Comparison of ENCODE assay signal across 12 mouse cellular contexts in the genomic region with DNA sequence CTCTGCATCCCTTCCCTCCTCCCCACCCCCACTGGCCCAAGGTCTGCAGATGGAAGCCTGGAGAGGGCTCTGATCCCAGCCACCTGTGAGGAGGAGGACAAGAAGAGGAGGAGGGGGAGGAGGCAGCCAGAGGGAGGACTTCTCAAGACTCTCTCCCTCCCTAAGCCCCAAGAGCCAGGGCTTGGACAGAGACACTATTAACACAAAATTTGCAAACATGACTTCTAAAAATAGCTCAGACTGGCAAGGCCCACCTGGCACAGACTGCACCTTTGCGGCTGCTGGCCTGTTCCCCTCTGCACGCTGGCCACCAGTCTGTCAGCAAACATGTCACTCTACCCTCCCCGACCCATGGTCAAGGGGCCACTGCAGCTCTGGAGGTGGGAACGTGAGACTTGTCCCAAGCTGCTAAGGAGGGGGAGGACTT. TPM values are rescaled to one million over a fixed set of nuclear protein-coding genes. Genes with fewer than 3 reads are reported as not detected.
DNase-seq lines count a peak whose midpoint lies in the region; ATAC-seq and TF ChIP-seq lines count a peak whose summit lies in the region.
"Had no signal": no experiment of that assay in that cellular context is flagged by ENCODE, and none has a peak within 500 bp of the region (broad histone marks: within the 10 kb centered on the region; RNA-seq: fewer than 3 reads in every experiment).

No protein-coding gene starts in this region.

- H3K27me3 ChIP-seq in kidney, embryonic 14.5 days (ENCODE audit: control insufficient read depth, insufficient read depth, low read length): no peaks in the 10 kb centered on the region; the same call in 1 of the 2 replicates
- no peaks in the 10 kb centered on the region; the same call in 1 of the 2 replicates for H3K27me3 ChIP-seq in thymus, adult 2 months (ENCODE audit: control insufficient read depth, insufficient read depth, low read length)
- H3K27me3 ChIP-seq: neural tube, embryonic 12.5 days had no signal

- no peak overlapping the region for H3K4me3 ChIP-seq in kidney, embryonic 14.5 days (ENCODE audit: low read length)
- no peak overlapping the region for H3K4me3 ChIP-seq in thymus, adult 2 months (ENCODE audit: control insufficient read depth, insufficient read depth, low read length)
- H3K4me3 ChIP-seq: liver, embryonic 13.5 days; midbrain, embryonic 13.5 days; neural tube, embryonic 12.5 days had no signal

- WGBS in kidney, embryonic 14.5 days: 12% methylated on average over 4 of the region's 4 CpGs
- 62% methylated on average over 4 of the region's 4 CpGs for WGBS in thymus, adult 2 months

- peaks cover 20% of the 10 kb centered on the region for H3K4me1 ChIP-seq in kidney, embryonic 14.5 days (ENCODE audit: control insufficient read depth, insufficient read depth, low read length)
- H3K4me1 ChIP-seq in thymus, adult 2 months (replicated peaks; ENCODE audit: control insufficient read depth, insufficient read depth, low read length): no peaks in the 10 kb centered on the region
- H3K4me1 ChIP-seq: liver, embryonic 13.5 days had no signal

- H3K27ac ChIP-seq in kidney, embryonic 14.5 days (ENCODE audit: low read depth, low read length): no peak overlapping the region
- no peak overlapping the region for H3K27ac ChIP-seq in thymus, adult 2 months (ENCODE audit: control insufficient read depth, insufficient read depth, low read length)
- H3K27ac ChIP-seq: liver, embryonic 13.5 days; midbrain, embryonic 13.5 days; neural tube, embryonic 12.5 days had no signal

- DNase-seq in kidney, postnatal 10 days: no peak
- DNase-seq in brain, adult 2 months (ENCODE audit: low read depth, low spot score): peak; percentile 59
- DNase-seq in cerebellum, adult 11-12 months: peak; percentile 50
- peak; percentile 50 for DNase-seq in gastrocnemius, postnatal 10 days
- DNase-seq in thymus, adult 2 months: no peak
- no peak for DNase-seq in c-Kit-positive CD71-positive TER-119-positive erythroid progenitor cells, embryonic 14.5 days (ENCODE audit: low spot score)
- DNase-seq: kidney, adult 2 months; liver, embryonic 13.5 days had no signal

- ATAC-seq in kidney, embryonic 14.5 days (ENCODE audit: low FRiP score, low TSS enrichment): peak; percentile 41; the same call in 1 of the 2 replicates
- ATAC-seq: midbrain, embryonic 13.5 days had no signal

- H3K9ac ChIP-seq in kidney, embryonic 14.5 days (ENCODE audit: low read depth, low read length): no peak overlapping the region
- H3K9ac ChIP-seq: liver, embryonic 13.5 days; midbrain, embryonic 13.5 days; neural tube, embryonic 12.5 days had no signal

- no peak overlapping the region for H3K4me2 ChIP-seq in kidney, embryonic 14.5 days (replicated peaks; ENCODE audit: low read depth, low read length)
- H3K4me2 ChIP-seq: liver, embryonic 13.5 days; midbrain, embryonic 13.5 days; neural tube, embryonic 12.5 days had no signal

- no peaks in the 10 kb centered on the region for H3K36me3 ChIP-seq in kidney, embryonic 14.5 days (ENCODE audit: control insufficient read depth, insufficient read depth, low read length)
- no peaks in the 10 kb centered on the region for H3K36me3 ChIP-seq in thymus, adult 2 months (ENCODE audit: control insufficient read depth, insufficient read depth, low read length)
- H3K36me3 ChIP-seq: liver, embryonic 13.5 days; midbrain, embryonic 13.5 days; neural tube, embryonic 12.5 days had no signal

- H3K9me3 ChIP-seq in kidney, embryonic 14.5 days (ENCODE audit: control insufficient read depth, low read length): no peaks in the 10 kb centered on the region
- H3K9me3 ChIP-seq: liver, embryonic 13.5 days; midbrain, embryonic 13.5 days; neural tube, embryonic 12.5 days had no signal

- no peak for TF ChIP-seq POLR2A in thymus, adult 2 months (IDR thresholded peaks at IDR 0.05; ENCODE audit: control insufficient read depth, extremely low read depth, insufficient read depth, low read length, poor library complexity)

- no peak for TF ChIP-seq CTCF in thymus, adult 2 months (IDR thresholded peaks at IDR 0.05; ENCODE audit: borderline replicate concordance, control insufficient read depth, extremely low read depth, insufficient read depth, low read length, poor library complexity)

RNA-seq across cellular contexts. Expression of a gene that starts 37.6 kb away (rescaled TPM):
- polyA plus RNA-seq in kidney, embryonic 14.5 days (2014; fragmentation: Nextera tagmentation; extraction: Ambion mirVana): 0.32 and 0.84 TPM in 2 replicates
- total RNA-seq in gastrocnemius, postnatal 10 days (2021): 1 to 10 TPM; 2.5 to 3.3 TPM
- polyA plus RNA-seq in thymus, adult 2 months (2012; rRNA removed): 0.05 TPM in 1 of 2 replicates, not detected in the other
- polyA plus RNA-seq: hindbrain, embryonic 11.5 days; liver, embryonic 13.5 days; midbrain, embryonic 13.5 days had no signal

Comparison
In these comparisons a context has a peak if more than half of its experiments do, and no peak if none do; other contexts are left out.
1. DNase-seq: peak in brain, adult 2 months (single experiment), cerebellum, adult 11-12 months (single experiment) and gastrocnemius, postnatal 10 days (single experiment); none in kidney, postnatal 10 days (single experiment), thymus, adult 2 months (single experiment) and c-Kit-positive CD71-positive TER-119-positive erythroid progenitor cells, embryonic 14.5 days (single experiment).